Mouse (Mus musculus) neural tube, embryonic 12.5 days (tissue): Measurements from ENCODE around the gene Phb2. TPM values are rescaled to one million over a fixed set of nuclear protein-coding genes. Genes with fewer than 3 reads are reported as not detected.

Experiments used
- ATAC-seq: fragments of 200-750 bp; cut with Nextera tagmentation; 2 replicates; pipeline ENCODE4 v1.8.0; 2017; ENCODE audit warnings: low read depth, mild to moderate bottlenecking, moderate TSS enrichment, moderate library complexity; ENCODE audit not compliant: low FRiP score
- H3K27ac ChIP-seq: fragments of 300-500 bp; sonication (generic); 2 replicates; pipeline ENCODE4 v1.5.1; 2016
- H3K27me3 ChIP-seq: fragments of 300-500 bp; sonication (generic); replicated peaks from 2 replicates; pipeline ENCODE4 v1.6.1; 2016; ENCODE audit warnings: mild to moderate bottlenecking
- H3K36me3 ChIP-seq: fragments of 300-500 bp; sonication (generic); 2 replicates; pipeline ENCODE4 v1.6.1; 2016; ENCODE audit warnings: mild to moderate bottlenecking
- H3K4me1 ChIP-seq: fragments of 300-500 bp; sonication (generic); 2 replicates; pipeline ENCODE4 v1.6.1; 2016
- H3K4me2 ChIP-seq: fragments of 300-500 bp; sonication (generic); replicated peaks from 2 replicates; pipeline ENCODE4 v1.6.1; 2016; ENCODE audit warnings: mild to moderate bottlenecking
- H3K4me3 ChIP-seq: fragments of 300-500 bp; sonication (generic); 2 replicates; pipeline ENCODE4 v1.5.1; 2016
- H3K9ac ChIP-seq: fragments of 300-500 bp; sonication (generic); 2 replicates; pipeline ENCODE4 v1.6.1; 2016; ENCODE audit warnings: mild to moderate bottlenecking
- H3K9me3 ChIP-seq: fragments of 300-500 bp; sonication (generic); 2 replicates; pipeline ENCODE4 v1.6.1; 2016; ENCODE audit warnings: mild to moderate bottlenecking
- whole genome bisulfite sequencing: fragments of 180-500 bp; shearing (Covaris S2); methylation state at CpG from one replicate; pipeline ENCODE4 v1.1.7; 2016; 5-methylcytosine and 5-hydroxymethylcytosine counted together
- polyA plus RNA-seq: library from polyadenylated mRNA; unstranded; fragments of >200 nt; fragmentation: Nextera tagmentation; extraction: Ambion mirVana; gene quantifications from 2 replicates; pipeline ENCODE4 v1.2.1, GENCODE M21; 2016

The Phb2 gene
- polyA plus RNA-seq, 1 experiment from 2014 or later: 312 TPM

DNA sequence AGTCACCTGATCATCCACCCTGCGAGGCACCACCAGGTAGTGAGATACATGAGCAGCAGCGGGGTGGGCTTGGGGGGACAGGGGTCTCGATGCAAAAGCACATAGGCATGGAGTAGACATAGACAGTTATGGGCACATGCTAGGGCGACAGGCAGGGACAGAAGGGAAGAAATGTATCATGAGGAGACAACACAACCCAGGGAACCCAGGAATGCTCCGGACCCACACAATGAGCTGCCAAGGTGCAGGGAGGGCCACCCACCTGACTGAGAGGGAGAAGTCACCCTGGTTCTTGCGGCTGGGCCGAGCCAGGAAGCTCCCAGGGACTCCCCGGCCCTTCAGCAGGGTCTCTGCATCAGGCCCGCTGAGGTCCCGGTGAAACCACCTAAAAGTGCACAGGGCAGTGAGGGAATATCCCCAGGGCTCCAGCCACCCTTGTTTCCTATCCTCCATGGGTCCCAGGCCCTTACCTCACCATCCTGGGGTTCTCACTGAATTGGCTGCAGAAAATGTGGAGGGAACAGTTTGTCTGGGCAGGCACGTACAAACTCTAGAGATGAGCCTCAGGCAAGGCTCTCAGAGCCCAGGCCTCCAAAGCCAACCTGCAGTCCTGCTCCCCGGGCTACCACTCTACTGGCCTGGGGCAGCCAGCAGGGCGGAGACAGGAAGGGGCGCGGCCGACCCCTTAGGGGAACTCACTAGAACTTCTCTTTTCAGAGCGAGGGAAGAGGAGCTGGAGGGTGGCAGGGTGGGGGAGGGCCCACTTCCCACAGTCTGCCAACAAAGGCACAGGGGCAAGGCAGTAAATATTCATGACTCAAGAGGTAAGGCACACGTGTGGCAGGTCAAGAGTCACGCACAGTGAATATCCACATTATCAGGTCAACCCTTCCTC is 20.6 kb downstream of the Phb2 start:
- Histone ChIP-seq H3K4me3 (0 out of 2 replicates have a peak overlapping the region, but pooled peaks have one; percentile 2), H3K4me1 (0 out of 2 replicates have a peak, but pooled peaks cover 5% of the 10 kb centered on the region), H3K9me3 (no peaks in the 10 kb centered on the region), H3K36me3 (no peaks in the 10 kb centered on the region), H3K27me3 (no peaks in the 10 kb centered on the region), H3K9ac (no peak overlapping the region; the same call in 1 of the 2 replicates), H3K4me2 (no peak overlapping the region), H3K27ac (no peak overlapping the region)
- no peak for ATAC-seq
- WGBS: 51% methylated on average over 19 of the region's 19 CpGs

DNA sequence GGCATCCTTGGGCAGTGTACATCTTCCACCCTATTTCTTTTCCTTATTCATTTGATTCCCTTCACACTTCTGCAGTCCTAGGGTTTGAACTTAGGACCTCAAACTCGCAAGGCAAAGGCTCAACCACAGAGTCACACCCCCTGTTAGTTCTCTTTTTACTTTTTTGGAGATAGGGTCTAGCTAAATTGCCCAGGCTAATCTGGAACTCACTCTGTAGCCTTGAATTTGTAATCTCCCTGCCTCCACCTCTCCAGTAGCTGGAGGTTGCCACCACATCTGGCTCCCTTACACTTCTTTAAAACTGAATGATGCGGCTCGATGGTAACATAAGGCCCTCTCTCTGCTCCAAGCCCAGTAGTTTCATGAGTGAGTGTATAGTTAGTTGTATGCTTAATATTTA is 22.3 kb downstream of the Phb2 start:
- Histone ChIP-seq H3K27me3 (no peaks in the 10 kb centered on the region), H3K4me2 (no peak overlapping the region), H3K4me1 (peaks cover 15% of the 10 kb centered on the region), H3K4me3 (no peak overlapping the region), H3K9me3 (no peaks in the 10 kb centered on the region), H3K27ac (no peak overlapping the region), H3K36me3 (no peaks in the 10 kb centered on the region), H3K9ac (no peak overlapping the region)
- 95% methylated on average over 3 of the region's 3 CpGs for WGBS
- ATAC-seq: no peak

DNA sequence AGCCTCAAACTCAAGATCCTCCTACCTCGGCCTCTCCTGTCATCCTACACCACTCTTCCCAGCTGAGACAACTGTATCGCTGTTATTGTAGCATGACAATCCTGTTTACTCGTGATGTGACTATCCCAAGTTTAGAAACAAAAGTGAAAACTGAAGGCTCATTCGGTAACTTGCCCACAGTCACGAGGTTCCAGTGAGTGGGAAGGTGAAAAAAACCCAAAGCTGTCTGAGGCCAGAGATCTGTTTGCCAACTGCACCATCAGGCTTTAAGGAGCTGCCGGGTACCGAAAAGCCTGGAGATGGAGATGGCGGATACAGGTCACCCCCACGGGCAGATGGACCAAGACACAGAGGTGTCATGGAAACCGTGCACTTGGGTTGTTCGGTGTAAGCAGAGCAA is 24.9 kb downstream of the Phb2 start:
- Histone ChIP-seq H3K27me3 (no peaks in the 10 kb centered on the region), H3K27ac (no peak overlapping the region), H3K36me3 (no peaks in the 10 kb centered on the region), H3K4me3 (no peak overlapping the region), H3K9me3 (no peaks in the 10 kb centered on the region), H3K4me1 (peaks cover 28% of the 10 kb centered on the region), H3K4me2 (no peak overlapping the region), H3K9ac (no peak overlapping the region)
- ATAC-seq: no peak
- WGBS: 93% methylated on average over 11 of the region's 11 CpGs

DNA sequence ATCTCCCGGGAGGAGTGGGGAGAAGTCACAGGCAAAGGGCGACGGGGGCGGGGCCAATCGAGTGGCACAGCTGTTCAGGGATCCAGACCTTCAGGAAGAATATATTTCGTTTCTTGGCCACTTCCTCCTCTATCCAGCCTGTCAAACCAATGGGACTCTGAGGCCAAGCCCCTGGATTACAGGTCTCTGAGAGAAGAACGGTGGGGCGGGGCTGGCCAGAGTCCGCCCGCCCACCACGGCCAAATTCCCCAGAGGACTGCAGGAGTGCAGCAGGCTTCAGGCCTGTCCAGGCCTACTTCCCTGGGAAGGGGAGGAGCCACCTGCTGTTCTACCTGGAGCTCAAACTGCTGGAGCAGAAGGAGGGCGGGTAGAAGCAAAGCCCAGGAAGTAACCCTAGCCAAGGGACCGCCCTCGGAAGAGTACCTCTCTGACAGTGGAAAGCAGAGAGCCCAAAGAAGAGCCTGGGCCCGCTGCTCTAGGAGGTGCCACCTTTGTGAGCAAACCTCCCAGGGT is 26.4 kb downstream of the Phb2 start, which contains the start of gene Ptpn6:
Ptpn6 (minus strand) TSS at position 204 of the 513 bp plus-strand sequence.
- Histone ChIP-seq H3K27ac (no peak within 1 kb of the TSS), H3K4me2 (peak within 1 kb of the TSS; percentile 77; the same call in 1 of the 2 replicates)

DNA sequence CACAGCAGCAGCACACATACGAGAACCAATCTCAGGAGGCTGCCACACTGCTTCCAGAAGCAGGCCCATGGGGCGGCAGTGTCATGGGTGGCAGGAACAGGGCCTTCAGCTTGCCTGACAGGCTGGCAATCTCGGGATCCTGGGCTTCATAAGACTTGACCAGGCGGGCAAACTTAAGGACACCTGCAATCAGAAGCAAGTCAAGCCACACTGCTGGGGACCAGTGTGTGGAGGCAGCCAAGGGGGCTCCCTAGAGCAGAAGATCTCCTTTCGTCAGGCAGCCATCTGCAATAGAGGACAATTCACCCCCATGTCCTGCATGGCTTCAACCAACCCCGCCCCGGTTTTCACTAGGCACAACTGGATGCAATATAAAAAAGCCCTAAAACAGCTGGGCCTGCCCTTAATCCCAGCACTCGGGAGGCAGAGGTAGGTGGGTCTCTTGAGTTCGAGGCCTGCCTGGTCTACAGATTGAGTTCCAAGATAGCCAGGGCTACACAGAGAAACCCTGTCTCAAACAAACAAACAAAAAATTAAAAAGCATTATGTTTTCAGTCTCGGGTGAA is 27.2 kb downstream of the Phb2 start:
- Histone ChIP-seq H3K9ac (no peak overlapping the region), H3K27me3 (no peaks in the 10 kb centered on the region), H3K4me2 (0 out of 2 replicates have a peak overlapping the region, but pooled peaks have one; percentile 77), H3K27ac (no peak overlapping the region), H3K36me3 (peaks cover 16% of the 10 kb centered on the region), H3K4me1 (peaks cover 26% of the 10 kb centered on the region), H3K9me3 (no peaks in the 10 kb centered on the region), H3K4me3 (no peak overlapping the region)
- no peak for ATAC-seq
- WGBS: 83% methylated on average over 10 of the region's 10 CpGs

More for the DNA sequence above, 26.4 kb downstream of the Phb2 start, which contains the start of gene Ptpn6:
- no peak for ATAC-seq
- Histone ChIP-seq H3K4me1 (peaks cover 26% of the 10 kb centered on the region), H3K4me3 (no peak within 1 kb of the TSS), H3K27me3 (no peaks in the 10 kb centered on the region), H3K9me3 (no peaks in the 10 kb centered on the region), H3K9ac (no peak within 1 kb of the TSS), H3K36me3 (peaks cover 10% of the 10 kb centered on the region)
- WGBS: 26% methylated on average over 15 of the region's 15 CpGs

DNA sequence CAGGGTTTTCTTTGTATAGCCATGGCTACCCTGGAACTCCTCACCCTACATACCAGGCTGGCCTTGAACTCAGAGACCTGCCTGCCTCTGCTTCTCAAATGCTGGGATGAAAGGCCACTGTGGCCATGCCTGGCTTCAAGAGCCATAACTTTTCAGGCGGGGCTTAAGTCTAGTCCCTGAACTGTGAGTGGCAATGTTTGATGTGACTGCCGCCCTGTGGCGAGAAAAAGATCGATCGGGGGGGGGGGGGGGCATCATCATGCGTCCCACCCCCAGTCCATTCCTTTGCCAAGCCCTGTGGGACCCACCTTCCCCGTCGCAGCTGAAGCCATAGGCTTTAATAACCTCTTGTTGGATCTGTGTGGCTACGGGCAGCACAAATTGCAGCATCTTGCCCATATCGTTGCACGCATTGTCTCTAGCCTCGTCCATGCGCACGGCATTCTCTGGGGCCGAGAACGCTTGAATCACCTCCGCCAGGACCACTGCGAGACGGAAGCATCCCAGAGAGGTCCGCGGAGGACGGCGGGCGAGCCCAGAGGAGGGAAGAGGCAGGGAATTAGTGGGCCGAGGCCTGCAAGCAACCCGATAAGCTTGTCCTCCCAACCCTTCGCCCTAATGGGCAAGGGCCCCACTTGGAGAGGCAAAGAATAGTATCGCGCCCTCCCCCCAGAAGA is 28.2 kb downstream of the Phb2 start:
- H3K9ac ChIP-seq: peak overlapping the region; percentile 89
- peak overlapping the region; percentile 99 for H3K27ac ChIP-seq
- no peaks in the 10 kb centered on the region for H3K9me3 ChIP-seq
- H3K4me1 ChIP-seq: peaks cover 32% of the 10 kb centered on the region
- peaks cover 25% of the 10 kb centered on the region for H3K36me3 ChIP-seq
- no peaks in the 10 kb centered on the region for H3K27me3 ChIP-seq
- ATAC-seq: peak; percentile 29
- peak overlapping the region; percentile 77 for H3K4me2 ChIP-seq
- WGBS: under 1% methylated on average over 29 of the region's 29 CpGs
- peak overlapping the region; percentile 64 for H3K4me3 ChIP-seq

DNA sequence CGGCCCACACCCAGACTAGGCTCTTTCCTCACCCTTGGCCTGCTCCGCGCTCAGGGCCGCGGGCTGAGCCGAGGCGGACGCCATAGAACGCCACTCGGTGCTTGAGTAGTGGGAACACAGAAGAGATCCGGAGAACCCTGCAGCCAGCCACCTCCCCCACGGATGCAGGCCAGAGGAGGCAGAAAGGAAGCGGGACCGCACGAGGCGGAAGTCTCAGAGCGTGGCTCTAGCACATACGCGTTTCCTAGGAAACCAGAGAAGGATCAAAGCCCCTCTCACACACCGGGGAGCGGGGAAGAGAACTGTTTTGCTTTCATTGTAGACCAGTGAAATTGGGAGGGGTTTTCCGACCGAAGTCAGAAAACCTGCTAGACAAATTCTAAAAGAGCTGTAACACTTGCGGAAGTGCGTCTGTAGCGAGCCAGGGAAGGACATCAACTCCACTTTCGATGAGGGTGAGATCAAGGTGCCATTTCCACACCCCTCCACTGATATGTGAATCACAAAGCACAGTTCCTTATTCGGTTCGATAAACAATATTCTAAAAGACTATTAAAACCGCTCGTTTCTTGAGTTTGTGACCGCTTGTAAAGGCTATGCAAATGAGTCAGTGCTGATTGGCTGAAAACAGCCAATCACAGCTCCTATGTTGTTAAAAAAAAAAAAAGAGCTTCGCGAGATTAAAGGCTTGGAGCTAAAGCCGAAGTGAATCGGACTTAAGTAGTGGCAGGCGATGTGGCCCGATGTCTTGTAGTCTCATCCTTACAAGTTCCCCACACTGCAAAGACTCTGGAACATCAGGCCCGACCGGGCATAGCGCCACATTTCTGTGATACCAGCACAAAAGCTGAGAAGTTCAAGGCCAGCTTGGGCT is 29.0 kb downstream of the Phb2 start, which contains the start of gene Grcc10:
Grcc10 (minus strand) TSS at position 487 of the 874 bp plus-strand sequence.
- H3K36me3 ChIP-seq: peaks cover 25% of the 10 kb centered on the region
- H3K4me3 ChIP-seq: peak within 1 kb of the TSS; percentile 64
- H3K27me3 ChIP-seq: no peaks in the 10 kb centered on the region
- WGBS: under 1% methylated on average over 41 of the region's 41 CpGs
- H3K9me3 ChIP-seq: no peaks in the 10 kb centered on the region
- H3K27ac ChIP-seq: peak within 1 kb of the TSS; percentile 99
- peak within 1 kb of the TSS; percentile 77 for H3K4me2 ChIP-seq
- ATAC-seq: peak; percentile 79
- H3K9ac ChIP-seq: peak within 1 kb of the TSS; percentile 89
- peaks cover 37% of the 10 kb centered on the region for H3K4me1 ChIP-seq

DNA sequence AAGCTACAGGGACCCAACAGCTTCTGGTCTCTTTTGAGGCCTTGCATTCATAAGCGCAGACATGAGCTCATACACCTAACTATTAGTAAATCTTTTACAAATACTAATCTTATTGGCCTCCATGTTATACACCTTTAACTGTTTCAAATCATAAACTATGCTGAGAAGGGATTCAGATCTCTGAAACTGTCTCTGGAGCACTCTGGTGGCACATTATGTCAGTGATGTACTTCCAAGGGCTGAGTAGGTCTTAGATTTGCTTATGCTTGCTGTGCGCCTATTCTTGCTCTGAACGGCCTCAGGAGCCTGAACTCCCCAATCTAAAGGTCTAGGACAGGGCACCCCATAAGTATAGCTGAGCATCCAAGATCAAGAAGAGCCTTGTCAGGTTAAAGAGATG is 29.7 kb downstream of the Phb2 start:
- Histone ChIP-seq H3K4me3 (peak overlapping the region; percentile 64), H3K36me3 (peaks cover 29% of the 10 kb centered on the region), H3K9me3 (no peaks in the 10 kb centered on the region), H3K27ac (peak overlapping the region; percentile 99; the same call in 1 of the 2 replicates), H3K27me3 (no peaks in the 10 kb centered on the region), H3K4me2 (peak overlapping the region; percentile 77), H3K4me1 (peaks cover 44% of the 10 kb centered on the region), H3K9ac (peak overlapping the region; percentile 40)
- 71% methylated on average over 3 of the region's 3 CpGs for WGBS
- ATAC-seq: no peak

DNA sequence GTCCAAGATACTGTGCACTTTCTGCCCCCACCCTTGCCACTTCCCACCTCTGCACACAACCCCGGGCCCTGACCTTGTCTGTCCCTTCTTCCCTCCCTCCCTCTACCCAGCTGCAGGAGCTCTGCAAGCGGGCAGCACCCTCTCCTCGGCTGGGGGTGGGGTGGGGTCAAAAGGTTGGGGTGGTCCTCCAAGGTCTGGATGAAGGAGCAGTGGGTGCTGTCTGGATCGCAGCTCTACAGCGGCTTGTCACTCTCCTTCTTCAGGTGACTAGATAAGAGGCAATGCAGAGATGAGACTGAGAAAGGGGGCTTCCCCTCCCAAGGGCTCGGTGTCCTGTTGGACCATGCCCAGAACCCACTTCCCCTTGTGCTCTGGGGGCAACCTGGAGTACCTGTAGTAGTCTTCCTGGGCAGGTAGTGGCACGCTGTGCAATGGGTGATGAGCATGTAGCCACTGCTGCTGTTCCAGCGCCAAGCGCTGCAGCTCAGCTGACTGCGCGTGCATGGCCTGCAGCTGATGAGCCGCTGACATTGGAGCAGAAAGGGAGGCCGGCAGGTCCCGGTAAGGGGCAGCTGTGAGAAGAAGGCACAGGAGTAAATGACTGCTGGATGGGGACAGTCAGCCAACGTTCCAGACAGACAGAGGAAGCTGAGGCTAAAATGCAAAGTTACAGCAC is 30.8 kb downstream of the Phb2 start:
- no peaks in the 10 kb centered on the region for H3K9me3 ChIP-seq
- no peak overlapping the region for H3K27ac ChIP-seq
- no peaks in the 10 kb centered on the region for H3K27me3 ChIP-seq
- no peak overlapping the region for H3K9ac ChIP-seq
- WGBS: 88% methylated on average over 15 of the region's 15 CpGs
- no peak overlapping the region for H3K4me3 ChIP-seq
- H3K4me2 ChIP-seq: no peak overlapping the region
- peaks cover 40% of the 10 kb centered on the region for H3K36me3 ChIP-seq
- no peak for ATAC-seq
- H3K4me1 ChIP-seq: peaks cover 47% of the 10 kb centered on the region

DNA sequence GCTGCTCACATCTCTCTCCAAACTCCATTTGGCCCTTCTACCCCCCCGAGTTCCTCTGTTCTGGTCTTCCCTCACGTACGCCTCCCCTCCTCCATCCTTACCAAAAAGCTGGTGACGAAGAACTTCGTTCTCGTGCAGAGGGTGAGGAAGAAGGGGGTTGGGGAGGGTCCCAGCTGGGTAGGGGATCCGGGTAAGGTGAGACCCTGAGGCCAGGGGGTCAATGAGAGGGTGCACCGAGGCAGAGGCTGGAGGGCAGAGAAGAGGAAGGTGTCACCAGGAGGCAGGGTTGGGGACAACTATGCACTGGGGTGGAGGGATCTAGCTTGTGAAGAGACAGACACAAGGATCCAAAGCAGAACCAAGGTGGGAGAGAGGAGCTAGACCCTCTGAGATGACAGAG is 31.5 kb downstream of the Phb2 start:
- Histone ChIP-seq H3K27me3 (no peaks in the 10 kb centered on the region), H3K4me1 (peaks cover 44% of the 10 kb centered on the region), H3K9ac (no peak overlapping the region), H3K9me3 (no peaks in the 10 kb centered on the region), H3K36me3 (peaks cover 46% of the 10 kb centered on the region), H3K4me2 (no peak overlapping the region), H3K27ac (no peak overlapping the region), H3K4me3 (no peak overlapping the region)
- no peak for ATAC-seq
- 89% methylated on average over 8 of the region's 8 CpGs for WGBS
